In genomic region chr7:98348043-98348442, GRCm38 (mm10) we compare ENCODE assay signal across 9 mouse cellular contexts. TPM values are rescaled to one million over a fixed set of nuclear protein-coding genes. Genes with fewer than 3 reads are reported as not detected.
DNase-seq lines count a peak whose midpoint lies in the region; ATAC-seq and TF ChIP-seq lines count a peak whose summit lies in the region.
"Had no signal": no experiment of that assay in that cellular context is flagged by ENCODE, and none has a peak within 500 bp of the region (broad histone marks: within the 10 kb centered on the region; RNA-seq: fewer than 3 reads in every experiment).

No protein-coding gene starts in this region.

- DNase-seq in kidney, adult 2 months: peak; percentile 64
- peak; percentile 62 for DNase-seq in ES-E14 (ENCODE audit: low read depth, low spot score)
- DNase-seq in cerebellum, adult 18-20 months: peak; percentile 62 to 65
- DNase-seq in frontal cortex, postnatal 36 days (ENCODE audit: low spot score in 2 of 2): peak; percentile 58 to 64
- DNase-seq in layer of hippocampus, postnatal 36 days: peak; percentile 46 to 55
- peak; percentile 67 for DNase-seq in mesoderm, embryonic 11.5 days (ENCODE audit: low read depth, low spot score)
- peak; percentile 70 for DNase-seq in thymus, adult 2 months

- no peaks in the 10 kb centered on the region for H3K36me3 ChIP-seq in kidney, adult 2 months (ENCODE audit: control insufficient read depth, insufficient read depth, low read length)
- peaks cover 28% of the 10 kb centered on the region for H3K36me3 ChIP-seq in kidney, embryonic 15.5 days
- peaks cover 23% of the 10 kb centered on the region for H3K36me3 ChIP-seq in ES-E14 (ENCODE audit: control insufficient read depth, insufficient read depth, low read length, poor library complexity, severe bottlenecking)
- H3K36me3 ChIP-seq in thymus, adult 2 months (ENCODE audit: control insufficient read depth, insufficient read depth, low read length): no peaks in the 10 kb centered on the region

- H3K4me1 ChIP-seq in kidney, adult 2 months (ENCODE audit: control insufficient read depth, insufficient read depth, low read length): no peaks in the 10 kb centered on the region
- no peaks in the 10 kb centered on the region for H3K4me1 ChIP-seq in kidney, embryonic 15.5 days
- no peaks in the 10 kb centered on the region for H3K4me1 ChIP-seq in ES-E14 (ENCODE audit: control insufficient read depth in 2 of 2, insufficient read depth in 2 of 2, low read length in 2 of 2, poor library complexity in 1 of 2)
- no peaks in the 10 kb centered on the region for H3K4me1 ChIP-seq in thymus, adult 2 months (replicated peaks; ENCODE audit: control insufficient read depth, insufficient read depth, low read length)

- H3K27me3 ChIP-seq in kidney, adult 2 months (replicated peaks; ENCODE audit: control insufficient read depth, insufficient read depth, low read length): no peaks in the 10 kb centered on the region
- H3K27me3 ChIP-seq in kidney, embryonic 15.5 days: no peaks in the 10 kb centered on the region
- no peaks in the 10 kb centered on the region for H3K27me3 ChIP-seq in thymus, adult 2 months (ENCODE audit: control insufficient read depth, insufficient read depth, low read length)

- TF ChIP-seq POLR2A in kidney, adult 2 months (IDR thresholded peaks at IDR 0.05; ENCODE audit: low read depth, low read length): no peak
- TF ChIP-seq POLR2A in thymus, adult 2 months (IDR thresholded peaks at IDR 0.05; ENCODE audit: control insufficient read depth, extremely low read depth, insufficient read depth, low read length, poor library complexity): no peak

- H3K9me3 ChIP-seq in kidney, embryonic 15.5 days (replicated peaks): no peaks in the 10 kb centered on the region
- no peaks in the 10 kb centered on the region for H3K9me3 ChIP-seq in ES-E14 (ENCODE audit: control insufficient read depth, insufficient read depth, low read depth, low read length)
- H3K9me3 ChIP-seq: embryonic facial prominence, embryonic 13.5 days had no signal

- in situ Hi-C loops in ES-E14 (cut with MboI; ENCODE audit: low sequenced_read_pairs in 2 of 2, unreplicated experiment in 2 of 2): loop anchor here in 1 of 2 experiments (10.0 kb wide), 1 partner anchor 87 kb away; no protein-coding TSS in a partner anchor

- TF ChIP-seq CTCF in kidney, adult 2 months (conservative IDR thresholded peaks at IDR 0.05; ENCODE audit: insufficient read depth, insufficient read length, low read depth, low read length): peak; percentile 86
- peak; percentile 68; the same call in 1 of the 2 replicates for TF ChIP-seq CTCF in thymus, adult 2 months (IDR thresholded peaks at IDR 0.05; ENCODE audit: borderline replicate concordance, control insufficient read depth, extremely low read depth, insufficient read depth, low read length, poor library complexity)

- WGBS in kidney, adult 2 months: 44% methylated on average over 7 of the region's 7 CpGs
- 50% methylated on average over 7 of the region's 7 CpGs for WGBS in kidney, embryonic 15.5 days
- WGBS in thymus, adult 2 months: 41% methylated on average over 7 of the region's 7 CpGs

- no peak overlapping the region for H3K9ac ChIP-seq in kidney, embryonic 15.5 days
- H3K9ac ChIP-seq in ES-E14 (ENCODE audit: insufficient read depth, low read depth, low read length, poor library complexity, severe bottlenecking): no peak overlapping the region
- H3K9ac ChIP-seq: embryonic facial prominence, embryonic 13.5 days had no signal

- no peak overlapping the region for H3K4me2 ChIP-seq in kidney, embryonic 15.5 days
- H3K4me2 ChIP-seq: embryonic facial prominence, embryonic 13.5 days had no signal

- no peak for ATAC-seq in kidney, embryonic 15.5 days (replicated peaks; ENCODE audit: low FRiP score)

- no peak overlapping the region for H3K4me3 ChIP-seq in kidney, adult 2 months (ENCODE audit: insufficient read depth, low read depth, low read length)
- no peak overlapping the region for H3K4me3 ChIP-seq in kidney, embryonic 15.5 days (replicated peaks)
- no peak overlapping the region for H3K4me3 ChIP-seq in ES-E14 (ENCODE audit: insufficient read depth in 1 of 2, low read depth in 1 of 2, low read length in 2 of 2, poor library complexity in 1 of 2, severe bottlenecking in 1 of 2)
- H3K4me3 ChIP-seq in thymus, adult 2 months (ENCODE audit: control insufficient read depth, insufficient read depth, low read length): no peak overlapping the region
- H3K4me3 ChIP-seq: embryonic facial prominence, embryonic 13.5 days had no signal

- H3K27ac ChIP-seq in kidney, adult 2 months (ENCODE audit: insufficient read depth, low read depth, low read length): no peak overlapping the region
- H3K27ac ChIP-seq in kidney, embryonic 15.5 days: no peak overlapping the region
- no peak overlapping the region for H3K27ac ChIP-seq in ES-E14 (ENCODE audit: insufficient read depth, low read depth, low read length, poor library complexity, severe bottlenecking)
- no peak overlapping the region for H3K27ac ChIP-seq in thymus, adult 2 months (ENCODE audit: control insufficient read depth, insufficient read depth, low read length)
- H3K27ac ChIP-seq: embryonic facial prominence, embryonic 13.5 days had no signal

TF ChIP-seq in ES-E14, 5 proteins besides CTCF, POLR2A, EP300 and RAD21:
- TF ChIP-seq CHD2 (IDR thresholded peaks at IDR 0.05; ENCODE audit: low read depth, low read length) (no peak), ZC3H11A (IDR thresholded peaks at IDR 0.05; ENCODE audit: borderline replicate concordance, low read depth, low read length) (no peak), HCFC1 (IDR thresholded peaks at IDR 0.05; ENCODE audit: borderline replicate concordance, insufficient read depth, low read length) (no peak), ZNF384 (IDR thresholded peaks at IDR 0.05; ENCODE audit: low read depth, low read length) (no peak), MAFK (IDR thresholded peaks at IDR 0.05; ENCODE audit: insufficient read depth, low read depth, low read length) (no peak)

RNA-seq across cellular contexts. Expression of gene Tsku, which starts 13.1 kb away (rescaled TPM):
- 9.5 and 13.1 TPM in 2 replicates for polyA plus RNA-seq in kidney, adult 2 months (2012; rRNA removed)
- polyA plus RNA-seq in kidney, embryonic 15.5 days (2015; fragmentation: Nextera tagmentation; extraction: Ambion mirVana): 8.7 and 10.0 TPM in 2 replicates
- total RNA-seq in ES-E14 (2012; rRNA removed): 17.8 and 23.9 TPM in 2 replicates
- total RNA-seq in layer of hippocampus, postnatal 36 days (2021): 1 to 10 TPM; 1.4 TPM
- 10.2 and 11.1 TPM in 2 replicates for polyA plus RNA-seq in thymus, adult 2 months (2012; rRNA removed)

RNA-seq across cellular contexts. Expression of gene Acer3, which starts 27.0 kb away (rescaled TPM):
- 8.1 and 11.9 TPM in 2 replicates for polyA plus RNA-seq in kidney, adult 2 months (2012; rRNA removed)
- polyA plus RNA-seq in kidney, embryonic 15.5 days (2015; fragmentation: Nextera tagmentation; extraction: Ambion mirVana): 24.0 and 29.6 TPM in 2 replicates
- total RNA-seq in ES-E14 (2012; rRNA removed): 25.3 and 26.2 TPM in 2 replicates
- 10 to 100 TPM; 21.0 to 21.4 TPM for total RNA-seq in layer of hippocampus, postnatal 36 days (2021)
- polyA plus RNA-seq in thymus, adult 2 months (2012; rRNA removed): 6.7 and 9.1 TPM in 2 replicates
